In the genomic region with DNA sequence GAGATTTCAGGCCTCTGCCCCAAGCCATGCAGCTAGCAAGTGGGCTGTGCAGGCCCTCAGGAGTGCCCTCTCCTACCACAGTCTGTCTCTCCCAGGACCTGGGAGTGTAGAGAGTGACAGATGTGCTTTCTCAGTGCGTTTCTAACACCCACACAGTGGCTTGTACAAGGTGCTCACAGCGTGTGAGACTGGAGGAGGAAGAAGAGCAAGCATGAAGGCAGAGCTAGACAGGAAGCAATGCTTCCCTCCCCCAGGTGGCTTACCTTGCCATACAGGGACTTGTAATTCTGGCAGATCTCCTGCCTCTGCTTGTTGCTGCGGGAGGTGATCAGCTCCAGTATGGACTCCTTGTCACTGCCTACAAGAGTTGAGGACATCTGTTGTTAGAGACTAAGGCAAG, we compare ENCODE assay signal across 19 mouse cellular contexts. TPM values are rescaled to one million over a fixed set of nuclear protein-coding genes. Genes with fewer than 3 reads are reported as not detected.
A peak's percentile ranks its signal among the peaks of the same experiment; 100 is the strongest.
DNase-seq lines count a peak whose midpoint lies in the region; ATAC-seq and TF ChIP-seq lines count a peak whose summit lies in the region.
"Had no signal": no experiment of that assay in that cellular context is flagged by ENCODE, and none has a peak within 500 bp of the region (broad histone marks: within the 10 kb centered on the region; RNA-seq: fewer than 3 reads in every experiment).

No protein-coding gene starts in this region.

- H3K4me2 ChIP-seq in liver, embryonic 12.5 days = no peak overlapping the region
- no peak overlapping the region for H3K4me2 ChIP-seq in intestine, embryonic 16.5 days (ENCODE audit: low read depth, low read length)
- H3K4me2 ChIP-seq: embryonic facial prominence, embryonic 12.5 days; forebrain, embryonic 15.5 days; heart, embryonic 11.5 days; hindbrain, embryonic 14.5 days had no signal

- 63% methylated on average over 3 of the region's 3 CpGs for whole genome bisulfite sequencing in liver, embryonic 12.5 days (ENCODE audit: insufficient replicate concordance)
- 82% methylated on average over 3 of the region's 3 CpGs for WGBS in intestine, embryonic 16.5 days

- H3K36me3 ChIP-seq in liver, embryonic 12.5 days = peaks cover 74% of the 10 kb centered on the region
- H3K36me3 ChIP-seq in intestine, embryonic 16.5 days (ENCODE audit: control insufficient read depth, insufficient read depth, low read length) = peaks cover 8% of the 10 kb centered on the region
- H3K36me3 ChIP-seq: G1E had no signal

- DNase-seq in layer of hippocampus, adult 2 months (ENCODE audit: low spot score in 2 of 2) = no peak
- DNase-seq in layer of hippocampus, adult 9-10 months (ENCODE audit: low spot score) = no peak
- DNase-seq in thymus, postnatal 4 days = peak; percentile 25
- DNase-seq in thymus, adult 18-20 months = no peak
- DNase-seq: adrenal gland, postnatal 10 days; cerebellum, adult 11-12 months; cerebellum, adult 9-10 months; cerebellum, postnatal 25 days; gastrocnemius, postnatal 14 days; heart, adult 2 months had no signal

- peak; percentile 75 for ATAC-seq in inflammation-experienced regulatory T-cells, adult 6 months
- no peak for ATAC-seq in liver, embryonic 12.5 days
- ATAC-seq in intestine, embryonic 16.5 days = no peak
- ATAC-seq: forebrain, embryonic 15.5 days had no signal

- H3K9ac ChIP-seq in liver, embryonic 12.5 days = no peak overlapping the region
- H3K9ac ChIP-seq in intestine, embryonic 16.5 days (ENCODE audit: low read depth, low read length) = no peak overlapping the region
- H3K9ac ChIP-seq: embryonic facial prominence, embryonic 12.5 days; forebrain, embryonic 15.5 days; hindbrain, embryonic 14.5 days had no signal

- H3K27me3 ChIP-seq in liver, embryonic 12.5 days (replicated peaks) = no peaks in the 10 kb centered on the region
- H3K27me3 ChIP-seq in intestine, embryonic 16.5 days (replicated peaks; ENCODE audit: control insufficient read depth, insufficient read depth, low read length) = no peaks in the 10 kb centered on the region
- H3K27me3 ChIP-seq: embryonic facial prominence, embryonic 12.5 days; forebrain, embryonic 15.5 days had no signal

- H3K4me1 ChIP-seq in liver, embryonic 12.5 days = peaks cover 8% of the 10 kb centered on the region; the same call in 1 of the 2 replicates
- peaks cover 7% of the 10 kb centered on the region for H3K4me1 ChIP-seq in intestine, embryonic 16.5 days (ENCODE audit: control insufficient read depth, insufficient read depth, low read length)
- H3K4me1 ChIP-seq: embryonic facial prominence, embryonic 12.5 days had no signal

- TF ChIP-seq CTCF in layer of hippocampus, adult 2 months (conservative IDR thresholded peaks at IDR 0.05) = no peak

- H3K9me3 ChIP-seq in liver, embryonic 12.5 days (replicated peaks) = no peaks in the 10 kb centered on the region
- no peaks in the 10 kb centered on the region for H3K9me3 ChIP-seq in intestine, embryonic 16.5 days (ENCODE audit: control insufficient read depth, low read length)
- H3K9me3 ChIP-seq: embryonic facial prominence, embryonic 12.5 days; forebrain, embryonic 15.5 days; G1E; hindbrain, embryonic 10.5 days had no signal

- no peak overlapping the region for H3K4me3 ChIP-seq in layer of hippocampus, adult 2 months
- H3K4me3 ChIP-seq in liver, embryonic 12.5 days = no peak overlapping the region
- no peak overlapping the region for H3K4me3 ChIP-seq in intestine, embryonic 16.5 days (ENCODE audit: low read length)
- H3K4me3 ChIP-seq: embryonic facial prominence, embryonic 12.5 days; forebrain, embryonic 15.5 days; heart, adult 2 months; hindbrain, embryonic 10.5 days had no signal

- H3K27ac ChIP-seq in layer of hippocampus, adult 2 months = 0 out of 2 replicates have a peak overlapping the region, but pooled peaks have one; percentile 15
- H3K27ac ChIP-seq in liver, embryonic 12.5 days = no peak overlapping the region
- no peak overlapping the region for H3K27ac ChIP-seq in intestine, embryonic 16.5 days (ENCODE audit: low read length)
- H3K27ac ChIP-seq: embryonic facial prominence, embryonic 12.5 days; forebrain, embryonic 15.5 days; heart, adult 2 months; hindbrain, embryonic 10.5 days; hindbrain, embryonic 14.5 days had no signal

RNA-seq across cellular contexts. Expression of gene Anxa6, which starts 21.8 kb away (rescaled TPM):
- 100 to 1,000 TPM; 100 to 103 TPM for total RNA-seq in layer of hippocampus, adult 2 months (2021)
- polyA plus RNA-seq in inflammation-experienced regulatory T-cells, adult 6 months (2017; shearing (Covaris generic)) = 100 to 1,000 TPM; 347 to 625 (median 370) TPM
- 52.9 and 54.7 TPM in 2 replicates for polyA plus RNA-seq in liver, embryonic 12.5 days (2016; fragmentation: Nextera tagmentation; extraction: Ambion mirVana)
- polyA plus RNA-seq in intestine, embryonic 16.5 days (2015; fragmentation: Nextera tagmentation; extraction: Ambion mirVana) = 235 and 247 TPM in 2 replicates

RNA-seq across cellular contexts. Expression of gene Tnip1, which starts 48.7 kb away (rescaled TPM):
- 10 to 100 TPM; 33.0 to 33.1 TPM for total RNA-seq in layer of hippocampus, adult 2 months (2021)
- 100 to 1,000 TPM in 2 of 3 experiments, 10 to 100 TPM in 1; 64.4 to 113 (median 110) TPM for polyA plus RNA-seq in inflammation-experienced regulatory T-cells, adult 6 months (2017; shearing (Covaris generic))
- 7.4 and 7.6 TPM in 2 replicates for polyA plus RNA-seq in liver, embryonic 12.5 days (2016; fragmentation: Nextera tagmentation; extraction: Ambion mirVana)
- polyA plus RNA-seq in intestine, embryonic 16.5 days (2015; fragmentation: Nextera tagmentation; extraction: Ambion mirVana) = 27.2 and 28.1 TPM in 2 replicates
